Mouse (Mus musculus): ENCODE measurements at regions not wholly inside any gene's neighbourhood (a gene's known extent, or its start where the extent isn't known, plus 50 kb on each side); places are given as distances from the start of the nearest gene placed in this dataset.

GRCm38 (mm10) chrX:96019556-96019955, 62.8 kb upstream of the Las1l start:
- peak; percentile 23 to 38 for DNase-seq
- intact Hi-C loops (cut with DNase I): loop anchor here (5.0 kb wide), 1 partner anchor 158 kb away; no protein-coding TSS in a partner anchor

- DNase-seq: no peak
- intact Hi-C loops (cut with DNase I): loop anchor here (5.0 kb wide), 1 partner anchor 142 kb away; no protein-coding TSS in a partner anchor
These were observed 63.6 kb upstream of the Las1l start for GRCm38 (mm10) chrX:96020407-96020806.

- DNase-seq: no peak
- intact Hi-C loops (cut with DNase I): no loop called here
These were observed 68.6 kb upstream of the Las1l start for GRCm38 (mm10) chrX:96025374-96025773.

GRCm38 (mm10) chrX:96025876-96026275, 69.1 kb upstream of the Las1l start:
- intact Hi-C loops (cut with DNase I): loop anchor here (1.0 kb wide), 1 partner anchor 40 kb away; no protein-coding TSS in a partner anchor

GRCm38 (mm10) chrX:96031591-96031990, 64.3 kb upstream of the Msn start:
- DNase-seq: no peak
- intact Hi-C loops (cut with DNase I): no loop called here

More at GRCm38 (mm10) chrX:96025876-96026275, 69.1 kb upstream of the Las1l start:
- DNase-seq: peak in 1 of 2 experiments; percentile 10

- intact Hi-C loops (cut with DNase I): no loop called here
- DNase-seq: no peak
These were observed 60.5 kb upstream of the Msn start for GRCm38 (mm10) chrX:96035307-96035706.

GRCm38 (mm10) chrX:96042193-96042592, 53.6 kb upstream of the Msn start:
- no peak for DNase-seq
- intact Hi-C loops (cut with DNase I): no loop called here
